Mouse (Mus musculus): ENCODE measurements at regions not wholly inside any gene's neighbourhood (a gene's known extent, or its start where the extent isn't known, plus 50 kb on each side); places are given as distances from the start of the nearest gene placed in this dataset.
A peak's percentile ranks its signal among the peaks of the same experiment; 100 is the strongest.

DNA sequence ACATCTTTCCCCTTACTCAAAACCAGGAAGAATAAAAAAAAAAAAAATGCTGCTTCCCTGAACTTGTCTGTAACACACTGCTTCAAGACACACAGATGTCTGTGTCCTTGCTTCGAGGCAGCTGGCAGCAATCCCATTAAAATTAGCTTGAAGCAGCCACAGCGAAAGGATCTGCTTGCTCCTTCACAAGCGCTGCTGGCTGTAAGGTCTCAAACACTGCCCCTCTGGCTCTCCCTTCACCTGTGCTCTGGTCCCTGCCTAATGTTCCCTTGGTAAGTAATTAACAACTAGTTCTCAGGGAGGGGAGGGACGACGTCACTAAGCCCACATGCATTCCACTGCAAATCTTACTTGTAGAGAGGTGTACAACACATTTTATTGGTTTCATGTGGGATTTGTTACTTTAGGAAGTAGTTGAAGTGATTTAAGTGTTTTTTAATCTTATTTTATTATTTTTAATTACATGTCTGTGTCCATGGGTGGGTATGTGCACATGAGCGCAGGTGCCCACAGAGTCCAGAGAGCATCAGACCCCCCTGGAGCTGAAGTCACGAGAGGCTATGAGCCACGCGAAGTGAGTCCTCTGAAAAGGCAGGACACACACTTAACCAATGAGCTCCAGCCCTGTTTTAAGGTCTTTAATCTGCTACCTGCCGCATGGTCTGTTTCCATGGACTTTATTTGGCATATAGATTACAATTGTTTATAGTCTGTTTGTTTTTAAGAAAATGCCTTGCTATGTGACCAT lies 61.1 kb upstream of the Cers6 start:
- peak; percentile 12 to 35 for DNase-seq

- no peak for DNase-seq
Observed at GRCm38 (mm10) chr2:68804117-68804516, 57.1 kb upstream of the Cers6 start.

- DNase-seq: peak in 1 of 2 experiments; percentile 14
Observed at GRCm38 (mm10) chr2:68805866-68806265, 55.4 kb upstream of the Cers6 start.

GRCm38 (mm10) chr2:68806311-68806895 lies 54.8 kb upstream of the Cers6 start:
- no peak for DNase-seq

Data from adrenal gland, postnatal 36 days (tissue).